Mouse (Mus musculus) fat pad, adult 2 months (tissue): Measurements from ENCODE around the gene Zfp866.

Source experiments
- DNase-seq: peaks from one replicate; pipeline ENCODE4 v3.0.0-alpha.2; 2011; ENCODE audit warnings: low read depth, low spot score; ENCODE audit errors: extremely low read depth

The Zfp866 gene

GRCm38 (mm10) chr8:69790773-69791367 lies at the start of gene Zfp866, which contains the start of gene Atp13a1:
Gene Zfp866, minus strand, starts transcription at chr8:69791178.
Gene Atp13a1, plus strand, starts transcription at chr8:69791163.
- no peak for DNase-seq

- no peak for DNase-seq
Measured at GRCm38 (mm10) chr8:69837057-69837682, 46.2 kb upstream of the Zfp866 start.

GRCm38 (mm10) chr8:69832298-69832853 lies 41.4 kb upstream of the Zfp866 start, which contains the start of gene Pbx4:
Gene Pbx4, plus strand, starts transcription at chr8:69832491.
- no peak for DNase-seq

- DNase-seq: no peak
Measured at GRCm38 (mm10) chr8:69826371-69826770, 35.4 kb upstream of the Zfp866 start.

- peak; percentile 46 for DNase-seq
Measured at GRCm38 (mm10) chr8:69822386-69823191, 31.6 kb upstream of the Zfp866 start, which contains the start of gene Lpar2. Gene Lpar2, plus strand, starts transcription at chr8:69822429.

GRCm38 (mm10) chr8:69821971-69822385 lies 31.0 kb upstream of the Zfp866 start:
- DNase-seq: no peak

- DNase-seq: no peak
Measured at GRCm38 (mm10) chr8:69820466-69820865, 29.5 kb upstream of the Zfp866 start.

GRCm38 (mm10) chr8:69815396-69815795 lies 24.4 kb upstream of the Zfp866 start:
- DNase-seq: no peak

- DNase-seq: no peak
Measured at GRCm38 (mm10) chr8:69814881-69815280, 23.9 kb upstream of the Zfp866 start.

GRCm38 (mm10) chr8:69809820-69810219 lies 18.8 kb upstream of the Zfp866 start:
- no peak for DNase-seq

- no peak for DNase-seq
Measured at GRCm38 (mm10) chr8:69808864-69809403, 18.0 kb upstream of the Zfp866 start.

GRCm38 (mm10) chr8:69808094-69808863 lies 17.3 kb upstream of the Zfp866 start, which contains the start of gene Gmip:
Gene Gmip, plus strand, starts transcription at chr8:69808679.
- DNase-seq: no peak

- DNase-seq: no peak
Measured at GRCm38 (mm10) chr8:69807236-69807635, 16.3 kb upstream of the Zfp866 start.

GRCm38 (mm10) chr8:69805491-69805890 lies 14.5 kb upstream of the Zfp866 start:
- DNase-seq: no peak

- DNase-seq: no peak
Measured at GRCm38 (mm10) chr8:69805086-69805485, 14.1 kb upstream of the Zfp866 start.

GRCm38 (mm10) chr8:69804537-69804936 lies 13.6 kb upstream of the Zfp866 start:
- no peak for DNase-seq

GRCm38 (mm10) chr8:69803366-69803765 lies 12.4 kb upstream of the Zfp866 start:
- DNase-seq: no peak

GRCm38 (mm10) chr8:69802216-69802615 lies 11.2 kb upstream of the Zfp866 start:
- no peak for DNase-seq

- DNase-seq: no peak
Measured at GRCm38 (mm10) chr8:69801796-69802195, 10.8 kb upstream of the Zfp866 start.

GRCm38 (mm10) chr8:69799946-69800345 lies 9.0 kb upstream of the Zfp866 start:
- no peak for DNase-seq
